Mouse (Mus musculus) heart, adult 10 weeks (tissue): ENCODE data around the gene Zcrb1. TPM values are rescaled to one million over a fixed set of nuclear protein-coding genes. Genes with fewer than 3 reads are reported as not detected.

Experiments used
- polyA plus RNA-seq: library from polyadenylated mRNA; stranded (reverse); fragments of 350-450 nt; fragmentation: Illumina TruSeq; extraction: RNeasy Lipid Tissue Mini Kit (QIAGEN cat#74804); gene quantifications from one replicate; pipeline ENCODE4 v1.2.3, GENCODE M21; 2014; ENCODE audit warnings: low read depth, low replicate concordance

Gene Zcrb1
- polyA plus RNA-seq = 162 TPM

DNA sequence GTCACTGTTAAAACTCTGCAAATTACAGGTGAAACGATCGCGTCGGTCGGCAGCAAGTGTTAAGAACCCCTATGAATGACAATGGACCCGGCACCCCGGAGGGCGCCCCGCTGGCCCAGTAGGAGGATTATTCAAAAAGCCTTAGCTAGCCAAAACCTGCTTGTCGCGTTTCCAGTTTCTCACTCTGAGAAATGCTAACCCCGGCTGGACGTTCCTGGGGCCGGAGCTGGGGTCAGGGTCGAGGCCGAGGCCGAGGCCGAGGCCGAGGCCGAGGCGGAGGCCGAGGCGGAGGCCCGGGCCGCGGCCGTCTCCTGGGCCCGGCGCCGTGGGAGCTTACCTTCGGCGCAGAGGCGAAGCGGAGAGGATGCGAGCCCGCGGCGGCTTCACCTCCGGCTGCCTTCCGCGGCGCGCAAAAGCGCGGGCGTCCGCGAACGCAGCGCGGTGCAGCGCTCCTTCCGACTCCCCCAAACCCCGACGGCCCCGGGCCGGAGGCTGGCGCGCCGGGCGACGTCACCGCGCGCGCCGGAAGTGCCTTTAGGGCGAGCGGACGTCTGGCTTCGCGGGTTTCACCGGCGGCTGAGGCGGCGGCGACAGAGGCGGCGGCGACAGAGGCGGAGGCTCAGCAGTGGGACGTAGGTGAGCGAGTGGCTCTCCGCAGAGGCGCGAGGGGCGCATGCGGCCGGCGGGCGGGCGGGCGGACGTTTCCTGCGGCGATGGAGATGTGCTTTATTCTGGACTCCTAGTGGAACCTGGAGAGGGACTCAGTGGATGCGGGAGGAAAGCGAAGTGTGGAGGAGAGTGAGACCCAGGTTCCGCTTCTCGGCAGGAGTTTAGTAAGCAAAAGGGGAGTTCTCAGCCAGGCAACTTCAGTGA, at the start of gene Zcrb1, which contains the start of gene Pphln1:
TSS of gene Zcrb1 (minus strand) at position 509 of the 873 bp plus-strand sequence.
TSS of gene Pphln1 (plus strand) at position 525 of the 873 bp plus-strand sequence.

DNA sequence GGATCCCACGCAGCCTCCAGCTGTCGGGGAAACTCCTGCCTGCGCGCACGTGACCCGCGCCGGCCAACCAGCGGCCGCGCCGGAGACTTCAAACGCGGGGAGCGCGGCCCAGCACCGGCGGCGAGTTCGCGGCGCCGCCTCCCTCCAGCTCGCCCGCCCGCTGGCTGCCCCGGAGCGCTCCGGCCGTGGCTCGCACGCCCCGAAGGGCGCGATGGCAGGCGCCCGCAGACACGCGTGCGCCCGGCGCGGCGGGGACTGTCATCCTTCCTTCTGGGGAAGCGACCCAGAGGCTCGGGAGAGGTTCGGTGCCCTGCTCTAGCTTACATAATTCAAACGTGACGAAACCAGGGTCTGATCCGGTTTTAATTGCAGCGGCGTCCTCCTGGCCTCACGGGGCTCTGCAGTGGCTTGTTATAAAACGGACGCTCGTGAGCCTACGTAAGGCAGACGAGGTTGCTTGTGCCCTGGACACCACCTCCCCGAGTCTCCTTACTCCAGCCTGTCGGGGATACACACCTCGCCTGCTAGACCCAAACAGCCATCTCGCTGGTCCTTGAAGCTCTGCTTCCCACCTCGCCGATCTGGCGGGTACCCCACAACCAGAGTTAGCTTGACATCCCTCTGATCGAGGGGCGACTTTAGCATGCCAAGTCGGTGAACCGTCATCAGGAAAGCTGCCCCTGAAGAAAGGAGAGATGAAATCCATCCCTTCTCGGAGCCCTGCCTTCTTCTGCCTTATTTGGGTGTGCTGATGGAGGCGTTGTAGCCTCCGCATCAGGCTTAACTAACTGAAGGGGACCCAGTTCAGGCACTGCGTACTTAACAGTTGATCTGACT, 61.0 kb downstream of the Zcrb1 start, which contains the start of gene Yaf2:
TSS of gene Yaf2 (minus strand) at position 11 of the 837 bp plus-strand sequence.

Other genes with a start within 250 kb of the Zcrb1 start
- gene Gxylt1, start 123.2 kb downstream of the Zcrb1 start, polyA plus RNA-seq = 7.5 TPM
- 27.2 TPM for gene Yaf2, start 61.4 kb downstream of the Zcrb1 start, polyA plus RNA-seq
- gene Pphln1, start within 50 bp of the Zcrb1 start, polyA plus RNA-seq = 19.7 TPM
- gene Prickle1, start 197.6 kb upstream of the Zcrb1 start, polyA plus RNA-seq = 12.5 TPM